ENCODE assay signal across 8 mouse cellular contexts in genomic region chr5:17575183-17575495, GRCm38 (mm10). TPM values are rescaled to one million over a fixed set of nuclear protein-coding genes. Genes with fewer than 3 reads are reported as not detected.
A peak's percentile ranks its signal among the peaks of the same experiment; 100 is the strongest.
DNase-seq lines count a peak whose midpoint lies in the region; ATAC-seq and TF ChIP-seq lines count a peak whose summit lies in the region.
"Had no signal": no experiment of that assay in that cellular context is flagged by ENCODE, and none has a peak within 500 bp of the region (broad histone marks: within the 10 kb centered on the region; RNA-seq: fewer than 3 reads in every experiment).

No protein-coding gene starts in this region.

- TF ChIP-seq POLR2A in small intestine, adult 2 months (IDR thresholded peaks at IDR 0.05; ENCODE audit: low read depth, low read length): no peak

- no peaks in the 10 kb centered on the region for H3K36me3 ChIP-seq in liver, embryonic 11.5 days (ENCODE audit: control insufficient read depth, insufficient read depth, low read length)
- no peaks in the 10 kb centered on the region for H3K36me3 ChIP-seq in forebrain, embryonic 11.5 days (ENCODE audit: control insufficient read depth, insufficient read depth, low read length)
- no peaks in the 10 kb centered on the region for H3K36me3 ChIP-seq in limb, embryonic 11.5 days (ENCODE audit: control insufficient read depth, insufficient read depth, low read length)
- no peaks in the 10 kb centered on the region for H3K36me3 ChIP-seq in small intestine, adult 2 months (ENCODE audit: control insufficient read depth, insufficient read depth, low read length)

- H3K27ac ChIP-seq in liver, embryonic 11.5 days (ENCODE audit: low read depth, low read length): no peak overlapping the region
- no peak overlapping the region for H3K27ac ChIP-seq in forebrain, embryonic 11.5 days (ENCODE audit: low read depth, low read length)
- no peak overlapping the region for H3K27ac ChIP-seq in limb, embryonic 11.5 days (replicated peaks; ENCODE audit: low read depth, low read length)
- H3K27ac ChIP-seq in small intestine, adult 2 months (ENCODE audit: insufficient read depth, low read depth, low read length): no peak overlapping the region
- H3K27ac ChIP-seq: liver, embryonic 14.5 days had no signal

- peaks cover 19% of the 10 kb centered on the region for H3K27me3 ChIP-seq in liver, embryonic 11.5 days (replicated peaks; ENCODE audit: control insufficient read depth, insufficient read depth, low read length)
- H3K27me3 ChIP-seq in forebrain, embryonic 11.5 days (ENCODE audit: control insufficient read depth, insufficient read depth, low read length): no peaks in the 10 kb centered on the region
- no peaks in the 10 kb centered on the region for H3K27me3 ChIP-seq in limb, embryonic 11.5 days (ENCODE audit: control insufficient read depth, insufficient read depth, low read length)
- H3K27me3 ChIP-seq in small intestine, adult 2 months (ENCODE audit: control insufficient read depth, insufficient read depth, low read length): no peaks in the 10 kb centered on the region

- H3K4me2 ChIP-seq in liver, embryonic 11.5 days: peak overlapping the region; percentile 73
- peak overlapping the region; percentile 67 for H3K4me2 ChIP-seq in forebrain, embryonic 11.5 days (ENCODE audit: low read depth, low read length, severe bottlenecking)
- H3K4me2 ChIP-seq in limb, embryonic 11.5 days (ENCODE audit: low read depth, severe bottlenecking): peak overlapping the region; percentile 69

- H3K4me1 ChIP-seq in liver, embryonic 11.5 days (replicated peaks; ENCODE audit: control insufficient read depth, insufficient read depth, low read length): no peaks in the 10 kb centered on the region
- H3K4me1 ChIP-seq in forebrain, embryonic 11.5 days (replicated peaks; ENCODE audit: control insufficient read depth, insufficient read depth, low read length): no peaks in the 10 kb centered on the region; the same call in 1 of the 2 replicates
- no peaks in the 10 kb centered on the region for H3K4me1 ChIP-seq in limb, embryonic 11.5 days (ENCODE audit: control insufficient read depth, insufficient read depth, low read length)
- no peaks in the 10 kb centered on the region for H3K4me1 ChIP-seq in small intestine, adult 2 months (ENCODE audit: control insufficient read depth, insufficient read depth, insufficient read length, low read length)

- H3K9ac ChIP-seq in liver, embryonic 11.5 days (ENCODE audit: low read depth, low read length): no peak overlapping the region
- peak overlapping the region; percentile 70 for H3K9ac ChIP-seq in forebrain, embryonic 11.5 days (ENCODE audit: low read length)
- no peak overlapping the region for H3K9ac ChIP-seq in limb, embryonic 11.5 days (ENCODE audit: low read length)
- H3K9ac ChIP-seq: liver, embryonic 14.5 days had no signal

- TF ChIP-seq CTCF in small intestine, adult 2 months (IDR thresholded peaks at IDR 0.05; ENCODE audit: extremely low read depth, insufficient read length, insufficient replicate concordance, low read depth, low read length): no peak

- H3K4me3 ChIP-seq in liver, embryonic 11.5 days (ENCODE audit: low read depth, low read length): peak overlapping the region; percentile 54
- peak overlapping the region; percentile 43 for H3K4me3 ChIP-seq in forebrain, embryonic 11.5 days (ENCODE audit: low read depth, low read length)
- H3K4me3 ChIP-seq in limb, embryonic 11.5 days (ENCODE audit: low read depth, low read length): peak overlapping the region; percentile 30
- peak overlapping the region; percentile 77 for H3K4me3 ChIP-seq in small intestine, adult 2 months (ENCODE audit: low read depth, low read length)

- DNase-seq in liver, embryonic 11.5 days (ENCODE audit: low spot score): no peak
- no peak for DNase-seq in liver
- DNase-seq in forebrain, embryonic 11.5 days (ENCODE audit: low spot score): no peak
- DNase-seq in limb, embryonic 11.5 days (ENCODE audit: low spot score): no peak
- no peak for DNase-seq in gastrocnemius, adult 8-10 months (ENCODE audit: low spot score in 2 of 2)
- no peak for DNase-seq in right cerebral cortex, postnatal 4 days

- no peak for ATAC-seq in liver, embryonic 11.5 days (replicated peaks; ENCODE audit: low FRiP score)
- ATAC-seq in forebrain, embryonic 11.5 days (replicated peaks; ENCODE audit: low FRiP score): peak; percentile 22; the same call in 1 of the 2 replicates
- 0 out of 2 replicates have a peak, but pooled peaks have one; percentile 4 for ATAC-seq in limb, embryonic 11.5 days (ENCODE audit: insufficient number of reproducible peaks, low FRiP score, low TSS enrichment, low read depth)

- WGBS in liver, embryonic 11.5 days: 24% methylated on average over 7 of the region's 7 CpGs
- 25% methylated on average over 7 of the region's 7 CpGs for WGBS in forebrain, embryonic 11.5 days
- WGBS in limb, embryonic 11.5 days: 22% methylated on average over 7 of the region's 7 CpGs
- WGBS in small intestine, adult 2 months: 12% methylated on average over 7 of the region's 7 CpGs

- no peaks in the 10 kb centered on the region for H3K9me3 ChIP-seq in liver, embryonic 11.5 days (ENCODE audit: control insufficient read depth, low read length)
- H3K9me3 ChIP-seq in forebrain, embryonic 11.5 days (ENCODE audit: control insufficient read depth, low read length): no peaks in the 10 kb centered on the region
- H3K9me3 ChIP-seq in limb, embryonic 11.5 days (ENCODE audit: control insufficient read depth, low read length): no peaks in the 10 kb centered on the region

RNA-seq across cellular contexts. Expression of gene Sema3c, which starts 1.1 kb away (rescaled TPM):
- 4.4 and 5.2 TPM in 2 replicates for polyA plus RNA-seq in liver, embryonic 11.5 days (2014; fragmentation: Nextera tagmentation; extraction: Ambion mirVana)
- polyA plus RNA-seq in forebrain, embryonic 11.5 days (2014; fragmentation: Nextera tagmentation; extraction: Ambion mirVana): 16.1 and 16.2 TPM in 2 replicates
- 15.8 and 16.8 TPM in 2 replicates for polyA plus RNA-seq in limb, embryonic 11.5 days (2014; fragmentation: Nextera tagmentation; extraction: Ambion mirVana)
- polyA plus RNA-seq in small intestine, adult 2 months (2012; rRNA removed): 0.90 and 1.4 TPM in 2 replicates
- total RNA-seq in gastrocnemius, adult 8-10 months (2022): 10 to 100 TPM; 47.8 to 59.3 (median 49.8) TPM
